Mouse (Mus musculus): Measurements from ENCODE around the gene 5730507C01Rik.
"Not testable (repeated sequence)": the region's sequence is repeated elsewhere in the genome, so short reads cannot be mapped to it uniquely, and the experiment has no call there.

The 5730507C01Rik gene

GRCm38 (mm10) chr12:18514171-18514570, at the start of gene 5730507C01Rik:
5730507C01Rik (plus strand) TSS chr12:18514510.
- DNase-seq (ENCODE audit: low read depth, low spot score) = no peak

GRCm38 (mm10) chr12:18514616-18515015, 306 bp downstream of the 5730507C01Rik start:
- not testable (repeated sequence) for DNase-seq (ENCODE audit: low read depth, low spot score)

DNA sequence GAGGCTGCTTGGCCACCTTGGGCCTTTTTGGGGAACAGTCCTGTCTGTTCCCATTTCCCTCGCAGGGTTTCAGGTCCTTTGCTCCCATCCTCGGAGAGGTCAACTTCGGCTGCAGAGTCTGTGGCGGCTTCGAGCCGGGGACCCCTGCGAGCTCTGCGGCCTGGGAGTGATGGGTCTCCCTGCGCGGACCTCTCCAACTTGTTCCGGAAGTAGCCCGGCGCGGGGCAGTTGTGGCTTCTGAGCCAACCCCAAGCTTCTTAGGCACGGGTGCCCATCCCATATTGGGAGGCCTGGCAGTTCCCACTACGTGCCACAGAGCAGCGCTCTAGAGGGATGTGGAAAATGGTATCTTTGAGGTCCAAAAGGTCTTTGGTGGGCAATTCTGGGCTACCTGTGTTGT, 767 bp downstream of the 5730507C01Rik start:
- not testable (repeated sequence) for DNase-seq (ENCODE audit: low read depth, low spot score)
